Mouse (Mus musculus) brain, adult 2 months (tissue): ENCODE measurements at regions not wholly inside any gene's neighbourhood (a gene's known extent, or its start where the extent isn't known, plus 50 kb on each side); places are given as distances from the start of the nearest gene placed in this dataset.

Experiments
- DNase-seq: peaks from one replicate; pipeline ENCODE4 v3.0.0; 2011; ENCODE audit warnings: low read depth, low spot score

DNA sequence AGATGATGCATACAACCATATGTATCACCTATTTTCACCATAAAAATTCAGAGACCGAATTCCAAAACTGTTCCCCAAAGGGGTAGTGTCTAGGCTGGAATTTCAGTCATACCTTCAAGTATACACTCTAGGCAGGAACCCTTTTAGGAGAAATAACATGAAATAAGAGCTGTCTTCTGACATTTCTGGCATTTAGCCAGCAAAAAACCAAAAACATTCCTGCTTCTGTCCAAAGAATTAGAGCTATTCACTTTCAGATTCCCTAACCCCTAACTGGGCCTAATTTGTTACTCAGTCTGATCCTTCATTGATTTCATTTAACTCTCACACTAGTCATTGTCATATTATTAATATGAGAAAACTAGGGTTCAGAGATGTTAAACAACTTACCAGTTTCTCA is 49.8 kb upstream of the Wdr75 start:
- no peak for DNase-seq
